Mouse (Mus musculus) ES-E14 (cell line): ENCODE measurements around the gene Rbm39.

Experiments
- HCFC1 ChIP-seq: IDR thresholded peaks from 2 replicates; pipeline ENCODE4 v1.6.1; 2012; ENCODE audit warnings: low read length, inconsistent platforms, borderline replicate concordance; ENCODE audit not compliant: insufficient read depth
- MAFK ChIP-seq: IDR thresholded peaks from 2 replicates; pipeline ENCODE4 v1.6.1; 2014; ENCODE audit warnings: mild to moderate bottlenecking, low read depth, low read length, inconsistent platforms; ENCODE audit not compliant: insufficient read depth

DNA sequence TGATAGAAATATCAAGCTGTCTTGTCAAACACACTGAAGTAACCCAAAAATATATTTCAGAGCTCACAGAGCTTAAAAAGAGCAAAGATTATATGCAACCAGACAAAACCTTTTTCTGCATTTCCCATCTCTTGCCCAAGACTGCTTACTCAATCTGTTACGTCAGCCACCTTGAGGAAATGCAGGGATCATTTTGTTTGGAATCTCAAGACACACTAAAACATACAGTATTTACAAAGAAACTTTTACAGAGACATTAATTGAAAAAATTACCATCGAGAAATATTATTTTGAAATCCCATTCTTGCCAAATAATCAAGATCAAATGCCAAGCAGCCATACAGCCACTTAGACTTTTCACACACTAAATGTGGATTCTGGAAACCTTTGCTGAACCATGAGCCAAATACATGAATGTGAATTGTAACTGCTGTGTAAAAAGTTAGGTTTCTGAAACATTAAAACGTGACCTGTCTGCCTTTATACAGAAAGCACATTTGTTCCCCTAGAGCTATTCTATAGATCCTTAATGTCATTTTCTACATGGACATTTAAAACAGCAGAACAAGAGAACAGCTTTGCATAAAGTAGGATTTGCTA is 32.6 kb downstream of the Rbm39 start:
- TF ChIP-seq HCFC1 (no peak), MAFK (no peak)
